In the genomic region with DNA sequence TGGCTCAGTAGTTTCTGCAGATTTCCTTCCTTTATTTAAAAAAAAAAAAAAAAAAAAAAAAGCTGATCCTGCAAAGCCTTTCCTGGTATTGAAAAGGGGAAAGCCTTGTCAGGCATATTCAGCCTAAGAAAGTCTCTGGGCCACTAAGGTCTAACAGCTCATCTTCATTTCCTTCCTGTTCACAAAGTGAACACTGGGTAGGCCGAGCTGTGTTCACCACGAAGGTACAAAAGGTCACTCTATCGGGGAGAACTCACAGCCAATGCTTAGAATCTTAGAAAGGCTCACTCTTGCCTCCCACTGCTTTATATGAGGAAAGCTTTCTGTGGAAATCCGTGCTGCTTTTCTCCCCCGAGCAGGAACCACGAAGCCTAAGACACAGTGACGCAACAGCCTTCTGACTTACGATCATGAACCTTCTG, we compare ENCODE assay signal across 9 mouse cellular contexts. TPM values are rescaled to one million over a fixed set of nuclear protein-coding genes. Genes with fewer than 3 reads are reported as not detected.
A peak's percentile ranks its signal among the peaks of the same experiment; 100 is the strongest.
DNase-seq lines count a peak whose midpoint lies in the region; ATAC-seq lines count a peak whose summit lies in the region.
"Had no signal": no experiment of that assay in that cellular context is flagged by ENCODE, and none has a peak within 500 bp of the region (broad histone marks: within the 10 kb centered on the region; RNA-seq: fewer than 3 reads in every experiment).

No protein-coding gene starts in this region.

- no peak overlapping the region for H3K4me2 ChIP-seq in liver, embryonic 11.5 days

- no peaks in the 10 kb centered on the region for H3K9me3 ChIP-seq in liver, embryonic 11.5 days (ENCODE audit: control insufficient read depth, low read length)
- H3K9me3 ChIP-seq in hindbrain, embryonic 10.5 days: no peaks in the 10 kb centered on the region

- no peak; the same call in 1 of the 2 replicates for ATAC-seq in liver, embryonic 11.5 days (replicated peaks; ENCODE audit: low FRiP score)

- WGBS in liver, embryonic 11.5 days: 49% methylated on average over 8 of the region's 8 CpGs
- WGBS in hindbrain, embryonic 10.5 days: 81% methylated on average over 8 of the region's 8 CpGs

- DNase-seq in adrenal gland, postnatal 14 days: peak; percentile 13
- DNase-seq in adrenal gland, postnatal 4 days (ENCODE audit: low spot score in 2 of 2): no peak
- DNase-seq in thymus, postnatal 0 days (ENCODE audit: low spot score): peak; percentile 8
- DNase-seq in thymus, postnatal 14 days: no peak
- no peak for DNase-seq in liver, embryonic 11.5 days (ENCODE audit: low spot score)
- DNase-seq in urinary bladder, postnatal 10 days (ENCODE audit: low spot score): no peak
- DNase-seq in ovary, postnatal 10 days (ENCODE audit: low spot score): no peak
- DNase-seq in hindbrain, embryonic 10.5 days (ENCODE audit: low spot score): no peak
- DNase-seq: gastrocnemius, postnatal 10 days had no signal

- peaks cover 8% of the 10 kb centered on the region; the same call in 1 of the 2 replicates for H3K4me1 ChIP-seq in liver, embryonic 11.5 days (replicated peaks; ENCODE audit: control insufficient read depth, insufficient read depth, low read length)
- 0 out of 2 replicates have a peak, but pooled peaks cover 2% of the 10 kb centered on the region for H3K4me1 ChIP-seq in hindbrain, embryonic 10.5 days (replicated peaks)

- no peaks in the 10 kb centered on the region for H3K27me3 ChIP-seq in liver, embryonic 11.5 days (replicated peaks; ENCODE audit: control insufficient read depth, insufficient read depth, low read length)
- H3K27me3 ChIP-seq in hindbrain, embryonic 10.5 days (ENCODE audit: insufficient read depth, poor library complexity, severe bottlenecking): no peaks in the 10 kb centered on the region

- peak overlapping the region; percentile 77; the same call in 1 of the 2 replicates for H3K27ac ChIP-seq in liver, embryonic 11.5 days (ENCODE audit: low read depth, low read length)
- H3K27ac ChIP-seq in hindbrain, embryonic 10.5 days: no peak overlapping the region

- no peak overlapping the region for H3K9ac ChIP-seq in liver, embryonic 11.5 days (ENCODE audit: low read depth, low read length)

- no peak overlapping the region for H3K4me3 ChIP-seq in liver, embryonic 11.5 days (ENCODE audit: low read depth, low read length)
- no peak overlapping the region for H3K4me3 ChIP-seq in hindbrain, embryonic 10.5 days

- no peaks in the 10 kb centered on the region for H3K36me3 ChIP-seq in liver, embryonic 11.5 days (ENCODE audit: control insufficient read depth, insufficient read depth, low read length)
- H3K36me3 ChIP-seq in hindbrain, embryonic 10.5 days: peaks cover 25% of the 10 kb centered on the region

RNA-seq across cellular contexts. Expression of gene Tbc1d9b, which starts 22.4 kb away (rescaled TPM):
- 75.9 and 86.7 TPM in 2 replicates for total RNA-seq in adrenal gland, postnatal 14 days (2021)
- 100 to 1,000 TPM; 108 to 120 TPM for total RNA-seq in adrenal gland, postnatal 4 days (2021)
- 25.5 and 27.7 TPM in 2 replicates for polyA plus RNA-seq in thymus, postnatal 0 days (2015; fragmentation: Nextera tagmentation; extraction: Ambion mirVana)
- 30.1 and 34.0 TPM in 2 replicates for polyA plus RNA-seq in liver, embryonic 11.5 days (2014; fragmentation: Nextera tagmentation; extraction: Ambion mirVana)
- 39.3 and 40.9 TPM in 2 replicates for polyA plus RNA-seq in hindbrain, embryonic 10.5 days (2016; fragmentation: Nextera tagmentation; extraction: Ambion mirVana)

Comparison
In these comparisons a context has a peak if more than half of its experiments do, and no peak if none do; other contexts are left out.
1. DNase-seq: peak in adrenal gland, postnatal 14 days (single experiment) and thymus, postnatal 0 days (single experiment); none in adrenal gland, postnatal 4 days (0 of 2), thymus, postnatal 14 days (single experiment), liver, embryonic 11.5 days (single experiment), urinary bladder, postnatal 10 days (single experiment), ovary, postnatal 10 days (single experiment) and hindbrain, embryonic 10.5 days (single experiment).